Mouse (Mus musculus) hindbrain, embryonic 14.5 days (tissue): ENCODE measurements around the gene Klf7. TPM values are rescaled to one million over a fixed set of nuclear protein-coding genes. Genes with fewer than 3 reads are reported as not detected.
A peak's percentile ranks its signal among the peaks of the same experiment; 100 is the strongest.

Experiments used
- ATAC-seq: fragments of 200-750 bp; cut with Nextera tagmentation; 2 replicates; pipeline ENCODE4 v1.8.0; 2017; ENCODE audit warnings: moderate number of reproducible peaks, mild to moderate bottlenecking, moderate TSS enrichment, moderate library complexity; ENCODE audit not compliant: low FRiP score
- DNase-seq: peaks from one replicate; pipeline ENCODE4 v3.0.0-alpha.2; 2015; ENCODE audit warnings: low spot score
- H3K27ac ChIP-seq: fragments of 300-500 bp; sonication (generic); 2 replicates; pipeline ENCODE4 v1.5.1; 2014; ENCODE audit warnings: mild to moderate bottlenecking, moderate library complexity
- H3K27me3 ChIP-seq: fragments of 300-500 bp; sonication (generic); 2 replicates; pipeline ENCODE4 v1.6.1; 2014; ENCODE audit warnings: mild to moderate bottlenecking, low read length, mixed read lengths; ENCODE audit not compliant: control insufficient read depth, insufficient read depth
- H3K36me3 ChIP-seq: fragments of 300-500 bp; sonication (generic); replicated peaks from 2 replicates; pipeline ENCODE4 v1.6.1; 2014; ENCODE audit not compliant: control insufficient read depth, insufficient read depth
- H3K4me1 ChIP-seq: fragments of 300-500 bp; sonication (generic); replicated peaks from 2 replicates; pipeline ENCODE4 v1.6.1; 2014; ENCODE audit warnings: antibody characterized with exemption, low read length, mixed read lengths; ENCODE audit not compliant: control insufficient read depth, insufficient read depth
- H3K4me2 ChIP-seq: fragments of 300-500 bp; sonication (generic); replicated peaks from 2 replicates; pipeline ENCODE4 v1.6.1; 2014; ENCODE audit warnings: mild to moderate bottlenecking, moderate library complexity
- H3K4me3 ChIP-seq: fragments of 300-500 bp; sonication (generic); replicated peaks from 2 replicates; pipeline ENCODE4 v1.5.1; 2014; ENCODE audit warnings: mild to moderate bottlenecking, low read length
- H3K9ac ChIP-seq: fragments of 300-500 bp; sonication (generic); 2 replicates; pipeline ENCODE4 v1.6.1; 2014
- H3K9me3 ChIP-seq: fragments of 300-500 bp; sonication (generic); 2 replicates; pipeline ENCODE4 v1.6.1; 2016; ENCODE audit warnings: low read length; ENCODE audit not compliant: control insufficient read depth
- WGBS: fragments of 180-500 bp; shearing (Covaris S2); extraction: QIAGEN DNeasy Blood & Tissue Kit; methylation state at CpG from one replicate; pipeline ENCODE4 v1.1.7; 2014; 5-methylcytosine and 5-hydroxymethylcytosine counted together
- polyA plus RNA-seq: library from polyadenylated mRNA; unstranded; fragments of >200 nt; fragmentation: Nextera tagmentation; extraction: Ambion mirVana; gene quantifications from 2 replicates; pipeline ENCODE4 v1.2.1, GENCODE M21; 2014

Klf7 gene
- polyA plus RNA-seq, 1 experiment from 2014 or later, result 80.1 TPM

- no peaks in the 10 kb centered on the region for H3K9me3 ChIP-seq
- H3K27ac ChIP-seq, result no peak overlapping the region
- DNase-seq (no peak), ATAC-seq (no peak)
- H3K9ac ChIP-seq, result no peak overlapping the region
- peaks cover 19% of the 10 kb centered on the region for H3K4me1 ChIP-seq
- WGBS, result 97% methylated on average over 3 of the region's 3 CpGs
- no peak overlapping the region for H3K4me3 ChIP-seq
- H3K36me3 ChIP-seq, result no peaks in the 10 kb centered on the region
- H3K27me3 ChIP-seq, result no peaks in the 10 kb centered on the region
- H3K4me2 ChIP-seq, result no peak overlapping the region
These were observed 100.1 kb downstream of the Klf7 start for GRCm38 (mm10) chr1:64021986-64022385.

GRCm38 (mm10) chr1:64020672-64021635 lies 101.1 kb downstream of the Klf7 start:
- H3K4me1 ChIP-seq, result peaks cover 19% of the 10 kb centered on the region
- H3K27me3 ChIP-seq, result no peaks in the 10 kb centered on the region
- H3K4me3 ChIP-seq, result no peak overlapping the region
- ATAC-seq, result peak; percentile 72; the same call in 1 of the 2 replicates
- no peaks in the 10 kb centered on the region for H3K36me3 ChIP-seq
- peak overlapping the region; percentile 24 for H3K4me2 ChIP-seq
- no peaks in the 10 kb centered on the region for H3K9me3 ChIP-seq
- no peak overlapping the region; the same call in 1 of the 2 replicates for H3K9ac ChIP-seq
- no peak for DNase-seq
- WGBS, result 45% methylated on average over 19 of the region's 19 CpGs
- peak overlapping the region; percentile 38; the same call in 1 of the 2 replicates for H3K27ac ChIP-seq

- H3K9ac ChIP-seq, result no peak overlapping the region
- no peaks in the 10 kb centered on the region for H3K27me3 ChIP-seq
- 76% methylated on average over 6 of the region's 6 CpGs for WGBS
- DNase-seq (no peak), ATAC-seq (no peak)
- H3K4me2 ChIP-seq, result no peak overlapping the region
- H3K4me3 ChIP-seq, result no peak overlapping the region
- 0 out of 2 replicates have a peak overlapping the region, but pooled peaks have one; percentile 14 for H3K27ac ChIP-seq
- H3K9me3 ChIP-seq, result no peaks in the 10 kb centered on the region
- H3K4me1 ChIP-seq, result peaks cover 19% of the 10 kb centered on the region
- no peaks in the 10 kb centered on the region for H3K36me3 ChIP-seq
These were observed 102.9 kb downstream of the Klf7 start for GRCm38 (mm10) chr1:64019127-64019635.

- Histone ChIP-seq H3K4me3 (no peak overlapping the region), H3K4me1 (peaks cover 19% of the 10 kb centered on the region), H3K4me2 (no peak overlapping the region), H3K27me3 (no peaks in the 10 kb centered on the region), H3K9me3 (no peaks in the 10 kb centered on the region), H3K27ac (peak overlapping the region; percentile 14; the same call in 1 of the 2 replicates), H3K36me3 (no peaks in the 10 kb centered on the region), H3K9ac (no peak overlapping the region)
- ATAC-seq (no peak), DNase-seq (no peak)
- 57% methylated on average over 16 of the region's 16 CpGs for WGBS
These were observed 103.5 kb downstream of the Klf7 start for GRCm38 (mm10) chr1:64018466-64019077.

GRCm38 (mm10) chr1:64014091-64014490 lies 108.0 kb downstream of the Klf7 start:
- Histone ChIP-seq H3K4me1 (peaks cover 10% of the 10 kb centered on the region), H3K36me3 (no peaks in the 10 kb centered on the region)
- WGBS, result 89% methylated on average over 1 of the region's 1 CpGs

GRCm38 (mm10) chr1:64008994-64009393 lies 113.1 kb downstream of the Klf7 start:
- H3K4me1 ChIP-seq, result peaks cover 1% of the 10 kb centered on the region; the same call in 1 of the 2 replicates

More at GRCm38 (mm10) chr1:64014091-64014490, 108.0 kb downstream of the Klf7 start:
- Histone ChIP-seq H3K27ac (no peak overlapping the region), H3K4me3 (no peak overlapping the region), H3K9ac (no peak overlapping the region), H3K9me3 (no peaks in the 10 kb centered on the region), H3K27me3 (no peaks in the 10 kb centered on the region), H3K4me2 (no peak overlapping the region)
- no peak for DNase-seq
- ATAC-seq, result no peak

GRCm38 (mm10) chr1:64008031-64008430 lies 114.1 kb downstream of the Klf7 start:
- Histone ChIP-seq H3K36me3 (no peaks in the 10 kb centered on the region), H3K27ac (no peak overlapping the region), H3K4me1 (peaks cover 5% of the 10 kb centered on the region; the same call in 1 of the 2 replicates), H3K4me2 (no peak overlapping the region), H3K9me3 (no peaks in the 10 kb centered on the region), H3K4me3 (no peak overlapping the region), H3K27me3 (no peaks in the 10 kb centered on the region), H3K9ac (no peak overlapping the region)
- DNase-seq, result no peak
- ATAC-seq, result no peak

More at GRCm38 (mm10) chr1:64008994-64009393, 113.1 kb downstream of the Klf7 start:
- Histone ChIP-seq H3K9me3 (no peaks in the 10 kb centered on the region), H3K36me3 (no peaks in the 10 kb centered on the region), H3K4me3 (no peak overlapping the region), H3K27me3 (no peaks in the 10 kb centered on the region), H3K4me2 (no peak overlapping the region), H3K27ac (no peak overlapping the region), H3K9ac (no peak overlapping the region)
- DNase-seq, result no peak
- ATAC-seq, result no peak
- WGBS, result 25% methylated on average over 2 of the region's 2 CpGs

GRCm38 (mm10) chr1:64005194-64005593 lies 116.9 kb downstream of the Klf7 start:
- H3K27ac ChIP-seq, result no peak overlapping the region
- no peaks in the 10 kb centered on the region for H3K9me3 ChIP-seq
- DNase-seq (no peak), ATAC-seq (no peak)
- H3K27me3 ChIP-seq, result no peaks in the 10 kb centered on the region
- no peak overlapping the region for H3K9ac ChIP-seq
- no peak overlapping the region for H3K4me2 ChIP-seq
- peaks cover 5% of the 10 kb centered on the region; the same call in 1 of the 2 replicates for H3K4me1 ChIP-seq
- H3K4me3 ChIP-seq, result no peak overlapping the region
- H3K36me3 ChIP-seq, result no peaks in the 10 kb centered on the region
- 86% methylated on average over 2 of the region's 2 CpGs for WGBS
